Mouse (Mus musculus) myocyte (in vitro differentiated cells): ENCODE results near the gene Wdtc1. TPM values are rescaled to one million over a fixed set of nuclear protein-coding genes. Genes with fewer than 3 reads are reported as not detected.

Experiments
- H3K27me3 ChIP-seq: one replicate; pipeline ENCODE4 v1.6.1; 2011; ENCODE audit not compliant: control insufficient read depth, insufficient read depth, insufficient read length
- H3K36me3 ChIP-seq: one replicate; pipeline ENCODE4 v1.6.1; 2011; ENCODE audit not compliant: control insufficient read depth, insufficient read depth
- H3K4me2 ChIP-seq: one replicate; pipeline ENCODE4 v1.6.1; 2011; ENCODE audit warnings: low read depth, control low read depth
- H3K4me3 ChIP-seq: one replicate; pipeline ENCODE4 v1.5.1; 2011; ENCODE audit warnings: mild to moderate bottlenecking, control low read depth, moderate library complexity
- H3K79me2 ChIP-seq: one replicate; pipeline ENCODE4 v1.6.1; 2011; ENCODE audit not compliant: control insufficient read depth, insufficient read depth
- H3ac ChIP-seq: one replicate; pipeline ENCODE4 v1.6.1; 2011; ENCODE audit not compliant: control insufficient read depth, insufficient read length
- CEBPB ChIP-seq: IDR thresholded peaks from 2 replicates; pipeline ENCODE4 v1.6.1; 2011; ENCODE audit warnings: mild to moderate bottlenecking, moderate library complexity; ENCODE audit not compliant: poor library complexity, insufficient read depth, severe bottlenecking
- E2F4 ChIP-seq: IDR thresholded peaks from one replicate; pipeline ENCODE4 v1.6.1; 2011; ENCODE audit warnings: mild to moderate bottlenecking, control low read depth, moderate library complexity; ENCODE audit not compliant: insufficient read depth
- MAX ChIP-seq: IDR thresholded peaks from one replicate; pipeline ENCODE4 v1.6.1; 2011; ENCODE audit warnings: low read depth, mild to moderate bottlenecking, control low read depth
- MYOD1 ChIP-seq, 3 experiments: IDR thresholded peaks; one replicate each; pipeline ENCODE4 v1.6.1; 2011; ENCODE audit warnings: control low read depth in 2 of 3, low read depth in 2 of 3, mild to moderate bottlenecking in 2 of 3, moderate library complexity in 1 of 3; ENCODE audit not compliant: insufficient read length in 2 of 3, control insufficient read depth in 1 of 3
- MYOG ChIP-seq, 3 experiments: IDR thresholded peaks; one replicate each; pipeline ENCODE4 v1.6.1; 2011; ENCODE audit warnings: control low read depth in 2 of 3, low read depth in 2 of 3, mild to moderate bottlenecking in 2 of 3; ENCODE audit not compliant: insufficient read length in 2 of 3, control insufficient read depth in 1 of 3, insufficient read depth in 1 of 3
- POLR2A ChIP-seq: IDR thresholded peaks from one replicate; pipeline ENCODE4 v1.6.1; 2011; ENCODE audit warnings: low read depth, mild to moderate bottlenecking, control low read depth, moderate library complexity; ENCODE audit not compliant: insufficient read length
- POLR2AphosphoS2 ChIP-seq: IDR thresholded peaks from one replicate; pipeline ENCODE4 v1.6.1; 2011; ENCODE audit warnings: low read depth, control low read depth; ENCODE audit not compliant: insufficient read length
- REST ChIP-seq: IDR thresholded peaks from one replicate; pipeline ENCODE4 v1.6.1; 2011; ENCODE audit warnings: mild to moderate bottlenecking, control low read depth, moderate library complexity; ENCODE audit not compliant: insufficient read depth, insufficient read length
- SRF ChIP-seq: IDR thresholded peaks from one replicate; pipeline ENCODE4 v1.6.1; 2011; ENCODE audit warnings: low read depth; ENCODE audit not compliant: control insufficient read depth, insufficient read length
- TCF12 ChIP-seq: IDR thresholded peaks from one replicate; pipeline ENCODE4 v1.6.1; 2011; ENCODE audit warnings: mild to moderate bottlenecking, control low read depth; ENCODE audit not compliant: poor library complexity, insufficient read depth, severe bottlenecking
- TCF3 ChIP-seq: IDR thresholded peaks from one replicate; pipeline ENCODE4 v1.6.1; 2011; ENCODE audit warnings: low read depth, control low read depth; ENCODE audit not compliant: insufficient read length
- USF1 ChIP-seq: IDR thresholded peaks from one replicate; pipeline ENCODE4 v1.6.1; 2011; ENCODE audit warnings: low read depth, mild to moderate bottlenecking, control low read depth, moderate library complexity
- polyA plus RNA-seq: library from polyadenylated mRNA; unstranded; fragments of >200 nt; fragmentation: generic; extraction: Trizol; gene quantifications from one replicate; pipeline ENCODE4 v1.2.1, GENCODE M21; 2012; ENCODE audit warnings: missing spikeins

Gene Wdtc1
- polyA plus RNA-seq, 1 experiment: 53.1 TPM

DNA sequence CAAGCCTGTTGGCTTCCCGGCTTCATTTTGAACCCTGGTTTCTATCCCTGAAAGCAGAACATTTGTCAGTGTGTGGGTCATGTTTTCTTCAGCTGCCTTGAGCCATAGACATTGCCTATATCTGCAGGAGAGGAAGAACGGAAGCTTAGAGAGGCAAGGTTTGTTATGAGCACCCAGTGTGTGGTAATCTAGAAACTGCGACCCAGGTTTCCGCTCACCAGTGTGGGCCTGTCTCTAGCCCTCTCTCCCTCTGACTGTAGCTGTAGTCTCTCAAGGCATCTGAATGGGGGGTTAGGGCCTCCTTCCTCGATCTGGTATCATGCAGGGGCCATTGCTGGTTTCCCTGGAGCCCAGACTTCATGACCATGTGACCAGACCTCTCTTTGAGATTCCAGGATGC is 45.3 kb upstream of the Wdtc1 start:
- Histone ChIP-seq H3K27me3 (no peaks in the 10 kb centered on the region), H3K36me3 (no peaks in the 10 kb centered on the region), H3ac (no peak overlapping the region), H3K4me3 (no peak overlapping the region), H3K4me2 (no peak overlapping the region), H3K79me2 (peaks cover 33% of the 10 kb centered on the region)
- TF ChIP-seq TCF12 (no peak), POLR2AphosphoS2 (no peak), CEBPB (no peak), REST (no peak), E2F4 (no peak), USF1 (no peak), MYOD1 (IDR thresholded peaks at IDR 0.05; ENCODE audit: control insufficient read depth in 1 of 3, insufficient read length in 2 of 3, low read depth in 2 of 3) (no peak), TCF3 (no peak), SRF (no peak), POLR2A (no peak), MAX (no peak), MYOG (IDR thresholded peaks at IDR 0.05; ENCODE audit: control insufficient read depth in 1 of 3, insufficient read depth in 1 of 3, insufficient read length in 2 of 3, low read depth in 2 of 3) (no peak)

DNA sequence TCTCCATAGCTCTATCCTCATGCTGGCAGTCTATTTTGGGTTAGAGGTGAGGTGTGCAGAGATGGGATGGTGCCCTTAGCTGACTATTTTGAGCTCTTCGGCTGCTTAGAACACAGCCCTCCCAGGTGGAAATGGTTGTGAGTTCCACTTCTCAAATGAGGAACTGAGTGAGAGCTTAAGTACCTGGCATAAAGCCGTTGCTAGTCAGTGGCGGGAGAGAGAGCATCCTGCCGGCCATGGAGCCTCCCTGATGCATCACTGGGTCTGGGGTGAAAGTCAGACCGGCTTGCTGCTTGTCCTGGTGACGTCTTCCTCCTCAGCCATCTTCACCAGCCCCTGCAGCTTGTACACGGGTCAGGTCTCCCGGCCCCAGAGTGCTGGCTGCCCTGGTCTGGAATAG is 44.7 kb upstream of the Wdtc1 start:
- H3K79me2 ChIP-seq: peaks cover 37% of the 10 kb centered on the region
- no peak overlapping the region for H3ac ChIP-seq
- no peaks in the 10 kb centered on the region for H3K36me3 ChIP-seq
- no peaks in the 10 kb centered on the region for H3K27me3 ChIP-seq
- no peak for TF ChIP-seq USF1
- no peak for TF ChIP-seq TCF3
- TF ChIP-seq CEBPB: no peak
- TF ChIP-seq MYOD1 (IDR thresholded peaks at IDR 0.05; ENCODE audit: control insufficient read depth in 1 of 3, insufficient read length in 2 of 3, low read depth in 2 of 3): no peak
- H3K4me2 ChIP-seq: no peak overlapping the region
- H3K4me3 ChIP-seq: no peak overlapping the region

- no peak overlapping the region for H3K4me2 ChIP-seq
- peaks cover 39% of the 10 kb centered on the region for H3K79me2 ChIP-seq
- H3K4me3 ChIP-seq: no peak overlapping the region
- H3K27me3 ChIP-seq: no peaks in the 10 kb centered on the region
- H3ac ChIP-seq: no peak overlapping the region
- no peaks in the 10 kb centered on the region for H3K36me3 ChIP-seq
- no peak for TF ChIP-seq MAX
- TF ChIP-seq SRF: no peak
Measured at GRCm38 (mm10) chr4:133397299-133397698, 44.0 kb upstream of the Wdtc1 start.

GRCm38 (mm10) chr4:133396079-133396478 is 42.8 kb upstream of the Wdtc1 start:
- peak in 1 of 3 experiments; percentile 30 for TF ChIP-seq MYOD1 (IDR thresholded peaks at IDR 0.05; ENCODE audit: control insufficient read depth in 1 of 3, insufficient read length in 2 of 3, low read depth in 2 of 3)
- TF ChIP-seq POLR2AphosphoS2: no peak
- Histone ChIP-seq H3K36me3 (no peaks in the 10 kb centered on the region), H3ac (no peak overlapping the region), H3K27me3 (no peaks in the 10 kb centered on the region), H3K79me2 (peaks cover 30% of the 10 kb centered on the region), H3K4me2 (no peak overlapping the region), H3K4me3 (no peak overlapping the region)

DNA sequence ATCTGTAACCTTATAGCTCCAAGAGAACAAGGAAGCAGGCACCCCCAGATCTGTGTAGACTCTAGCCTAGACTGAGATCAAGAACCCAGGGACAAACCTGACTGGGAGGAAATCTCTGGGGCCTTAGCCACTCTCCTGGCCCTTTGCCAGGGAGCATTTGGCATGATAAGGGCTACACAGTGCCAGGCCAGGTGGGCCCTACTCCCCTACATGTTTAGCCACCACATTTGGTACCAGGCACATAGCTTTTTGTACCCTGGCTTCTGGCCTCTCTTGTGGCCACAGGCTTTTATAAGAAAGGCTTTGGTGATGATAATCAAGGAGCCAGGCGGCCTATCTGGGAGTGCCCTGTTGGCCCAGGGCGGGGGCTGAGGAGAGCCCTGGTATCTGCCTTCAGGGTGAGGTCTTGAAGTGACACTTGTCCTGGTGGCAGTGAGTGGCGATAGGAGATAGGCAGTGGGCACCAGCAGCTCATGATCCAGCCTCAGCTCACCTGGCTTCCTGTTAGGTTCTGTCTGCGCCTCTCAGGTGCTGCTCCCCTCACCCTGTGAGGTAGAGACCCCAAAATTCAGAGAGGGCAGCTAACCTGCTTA is 41.8 kb upstream of the Wdtc1 start:
- H3K79me2 ChIP-seq: peaks cover 25% of the 10 kb centered on the region
- H3K4me3 ChIP-seq: no peak overlapping the region

More for the DNA sequence above, 41.8 kb upstream of the Wdtc1 start:
- Histone ChIP-seq H3K27me3 (no peaks in the 10 kb centered on the region), H3ac (no peak overlapping the region), H3K36me3 (no peaks in the 10 kb centered on the region), H3K4me2 (no peak overlapping the region)
- TF ChIP-seq REST (no peak), E2F4 (no peak), MAX (no peak), MYOG (IDR thresholded peaks at IDR 0.05; ENCODE audit: control insufficient read depth in 1 of 3, insufficient read depth in 1 of 3, insufficient read length in 2 of 3, low read depth in 2 of 3) (no peak), TCF3 (no peak), USF1 (no peak), CEBPB (no peak), TCF12 (no peak), POLR2A (no peak), SRF (no peak), POLR2AphosphoS2 (no peak), MYOD1 (IDR thresholded peaks at IDR 0.05; ENCODE audit: control insufficient read depth in 1 of 3, insufficient read length in 2 of 3, low read depth in 2 of 3) (no peak)
